Mouse (Mus musculus): ENCODE data around the gene Shank2. TPM values are rescaled to one million over a fixed set of nuclear protein-coding genes. Genes with fewer than 3 reads are reported as not detected.

The Shank2 gene
- polyA plus RNA-seq, 1 experiment from 2014 or later = 0.49 TPM

GRCm38 (mm10) chr7:144271074-144271473 lies 269.3 kb downstream of the Shank2 start:
- WGBS = 83% methylated on average over 2 of the region's 2 CpGs
- Histone ChIP-seq H3K27me3 (ENCODE audit: control insufficient read depth, insufficient read depth, low read length) (no peaks in the 10 kb centered on the region), H3K4me1 (ENCODE audit: control insufficient read depth in 2 of 2, insufficient read depth in 2 of 2, low read length in 2 of 2) (no peaks in the 10 kb centered on the region), H3K4me3 (ENCODE audit: control insufficient read depth in 1 of 2, insufficient read depth in 1 of 2, low read depth in 1 of 2, low read length in 2 of 2) (no peak overlapping the region), H3K4me2 (ENCODE audit: low read length) (no peak overlapping the region), H3K36me3 (ENCODE audit: control insufficient read depth, insufficient read depth, low read length) (no peaks in the 10 kb centered on the region), H3K9me3 (ENCODE audit: control insufficient read depth, low read length) (no peaks in the 10 kb centered on the region), H3K27ac (replicated peaks in 1 of 2; ENCODE audit: control insufficient read depth in 1 of 2, insufficient read depth in 1 of 2, low read depth in 2 of 2, low read length in 2 of 2) (no peak overlapping the region), H3K9ac (ENCODE audit: low read length) (no peak overlapping the region)
- no peak for ATAC-seq (ENCODE audit: insufficient number of reproducible peaks, insufficient read depth, low FRiP score, low read depth)

DNA sequence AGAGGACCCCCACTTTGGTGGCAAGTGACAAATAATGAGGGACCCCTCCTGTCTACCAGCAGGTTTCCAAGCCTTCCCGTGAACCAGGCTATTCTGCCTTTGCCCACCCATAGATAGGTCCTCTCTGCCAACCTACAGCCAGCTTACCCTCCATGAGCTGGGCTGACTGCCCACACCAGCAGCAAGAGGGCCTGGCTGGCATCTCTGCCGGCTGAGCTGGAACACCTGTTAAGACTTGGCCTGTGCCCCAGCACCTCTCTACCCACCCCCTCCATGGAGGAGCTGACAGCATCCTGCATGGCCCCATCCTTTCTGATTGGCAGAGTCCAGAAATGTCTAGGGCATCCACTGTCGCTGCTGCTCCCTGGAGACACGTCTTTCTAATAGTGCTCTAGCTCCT lies 277.0 kb downstream of the Shank2 start:
- H3K9ac ChIP-seq (ENCODE audit: low read length) = no peak overlapping the region
- H3K4me3 ChIP-seq (ENCODE audit: control insufficient read depth in 1 of 2, insufficient read depth in 1 of 2, low read depth in 1 of 2, low read length in 2 of 2) = no peak overlapping the region
- no peak for ATAC-seq (ENCODE audit: insufficient number of reproducible peaks, insufficient read depth, low FRiP score, low read depth)
- no peak overlapping the region for H3K27ac ChIP-seq (replicated peaks in 1 of 2; ENCODE audit: control insufficient read depth in 1 of 2, insufficient read depth in 1 of 2, low read depth in 2 of 2, low read length in 2 of 2)
- H3K27me3 ChIP-seq (ENCODE audit: control insufficient read depth, insufficient read depth, low read length) = peaks cover 12% of the 10 kb centered on the region; the same call in 1 of the 2 replicates
- H3K36me3 ChIP-seq (ENCODE audit: control insufficient read depth, insufficient read depth, low read length) = no peaks in the 10 kb centered on the region
- H3K4me2 ChIP-seq (ENCODE audit: low read length) = no peak overlapping the region
- 62% methylated on average over 4 of the region's 4 CpGs for WGBS
- H3K9me3 ChIP-seq (ENCODE audit: control insufficient read depth, low read length) = no peaks in the 10 kb centered on the region
- no peaks in the 10 kb centered on the region; a peak in 1 of 4 replicates for H3K4me1 ChIP-seq (ENCODE audit: control insufficient read depth in 2 of 2, insufficient read depth in 2 of 2, low read length in 2 of 2)

DNA sequence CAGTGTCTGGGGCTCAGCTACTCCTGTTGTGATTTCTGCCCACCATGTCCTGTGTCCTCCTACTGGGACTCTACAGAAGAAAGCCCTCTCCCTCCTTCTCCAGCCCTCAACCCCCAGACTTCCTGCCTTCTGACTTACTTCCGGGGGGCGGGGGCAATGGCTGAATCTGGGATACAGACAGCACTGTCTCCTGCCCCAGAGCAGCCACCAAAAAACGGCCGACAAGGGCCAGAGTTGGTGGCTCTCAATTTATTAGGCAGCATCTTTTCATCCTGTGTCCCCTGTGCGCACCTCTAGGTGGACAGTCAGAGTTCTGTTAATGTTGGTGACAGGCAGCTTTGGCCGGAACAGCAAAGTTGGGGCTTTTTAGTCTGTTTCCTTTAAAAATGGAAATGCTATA lies 282.0 kb downstream of the Shank2 start:
- peak overlapping the region; percentile 61 for H3K4me2 ChIP-seq (ENCODE audit: low read length)
- H3K9ac ChIP-seq (ENCODE audit: low read length) = no peak overlapping the region
- no peaks in the 10 kb centered on the region for H3K9me3 ChIP-seq (ENCODE audit: control insufficient read depth, low read length)
- WGBS = 14% methylated on average over 6 of the region's 6 CpGs
- peak overlapping the region; percentile 29 to 30 for H3K4me3 ChIP-seq (ENCODE audit: control insufficient read depth in 1 of 2, insufficient read depth in 1 of 2, low read depth in 1 of 2, low read length in 2 of 2)
- no peaks in the 10 kb centered on the region for H3K36me3 ChIP-seq (ENCODE audit: control insufficient read depth, insufficient read depth, low read length)
- H3K27ac ChIP-seq (replicated peaks in 1 of 2; ENCODE audit: control insufficient read depth in 1 of 2, insufficient read depth in 1 of 2, low read depth in 2 of 2, low read length in 2 of 2) = no peak overlapping the region
- peaks cover 23% of the 10 kb centered on the region for H3K27me3 ChIP-seq (ENCODE audit: control insufficient read depth, insufficient read depth, low read length)
- no peak for ATAC-seq (ENCODE audit: insufficient number of reproducible peaks, insufficient read depth, low FRiP score, low read depth)
- peaks cover 0 to 2% of the 10 kb centered on the region in 2 experiments; a peak in 1 of 4 replicates for H3K4me1 ChIP-seq (ENCODE audit: control insufficient read depth in 2 of 2, insufficient read depth in 2 of 2, low read length in 2 of 2)

DNA sequence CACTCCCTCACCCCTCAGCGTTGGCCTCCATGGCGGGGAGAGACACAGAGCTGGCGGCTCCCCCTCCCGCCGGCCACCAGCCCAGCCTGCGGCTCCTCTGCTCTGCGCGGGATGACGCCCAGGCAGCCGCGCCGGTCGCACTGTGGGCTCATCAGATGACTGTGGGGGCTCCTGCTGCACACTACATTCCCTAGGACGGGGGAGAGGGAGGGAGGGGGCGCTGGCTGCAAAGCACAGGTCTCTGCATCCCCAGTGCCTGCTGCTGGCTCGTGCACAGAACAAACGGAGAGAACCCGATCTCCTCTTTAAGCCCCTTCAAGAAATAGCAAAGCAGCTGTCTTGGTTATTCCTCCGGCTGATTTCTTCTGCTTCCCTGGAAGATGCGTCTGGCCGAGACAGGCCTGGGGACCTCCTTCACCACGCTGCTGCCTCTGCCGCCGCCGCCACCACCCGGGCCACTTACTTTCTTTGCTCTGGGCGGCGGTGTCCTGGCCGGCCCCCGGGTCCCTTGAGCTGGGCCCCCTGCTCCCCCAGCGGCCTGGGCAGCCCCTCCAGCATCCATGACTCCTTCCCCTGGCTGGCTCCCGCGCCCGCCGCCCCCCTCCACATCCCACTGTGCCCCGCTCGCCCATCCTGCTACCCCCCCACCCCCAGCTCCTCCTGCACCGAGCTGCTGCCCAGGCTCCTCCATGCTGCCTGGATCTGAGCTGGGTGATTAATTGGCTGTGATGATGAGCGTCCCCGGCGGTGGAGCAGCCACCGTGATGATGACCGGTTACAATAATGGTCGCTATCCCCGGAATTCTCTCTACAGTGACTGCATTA lies 282.7 kb downstream of the Shank2 start:
- no peak for ATAC-seq (ENCODE audit: insufficient number of reproducible peaks, insufficient read depth, low FRiP score, low read depth)
- H3K4me1 ChIP-seq (ENCODE audit: control insufficient read depth in 2 of 2, insufficient read depth in 2 of 2, low read length in 2 of 2) = peaks cover 0 to 2% of the 10 kb centered on the region in 2 experiments; a peak in 1 of 4 replicates
- 1% methylated on average over 44 of the region's 45 CpGs for WGBS
- H3K27me3 ChIP-seq (ENCODE audit: control insufficient read depth, insufficient read depth, low read length) = peaks cover 23% of the 10 kb centered on the region
- H3K4me2 ChIP-seq (ENCODE audit: low read length) = peak overlapping the region; percentile 61
- H3K9ac ChIP-seq (ENCODE audit: low read length) = no peak overlapping the region
- H3K9me3 ChIP-seq (ENCODE audit: control insufficient read depth, low read length) = no peaks in the 10 kb centered on the region
- H3K4me3 ChIP-seq (ENCODE audit: control insufficient read depth in 1 of 2, insufficient read depth in 1 of 2, low read depth in 1 of 2, low read length in 2 of 2) = peak overlapping the region; percentile 29 to 30
- no peaks in the 10 kb centered on the region for H3K36me3 ChIP-seq (ENCODE audit: control insufficient read depth, insufficient read depth, low read length)
- H3K27ac ChIP-seq (replicated peaks in 1 of 2; ENCODE audit: control insufficient read depth in 1 of 2, insufficient read depth in 1 of 2, low read depth in 2 of 2, low read length in 2 of 2) = no peak overlapping the region

GRCm38 (mm10) chr7:144285066-144285633 lies 283.4 kb downstream of the Shank2 start:
- no peak overlapping the region for H3K27ac ChIP-seq (replicated peaks in 1 of 2; ENCODE audit: control insufficient read depth in 1 of 2, insufficient read depth in 1 of 2, low read depth in 2 of 2, low read length in 2 of 2)
- H3K36me3 ChIP-seq (ENCODE audit: control insufficient read depth, insufficient read depth, low read length) = no peaks in the 10 kb centered on the region
- peaks cover 23% of the 10 kb centered on the region for H3K27me3 ChIP-seq (ENCODE audit: control insufficient read depth, insufficient read depth, low read length)
- WGBS = 45% methylated on average over 5 of the region's 5 CpGs
- peaks cover 0 to 2% of the 10 kb centered on the region in 2 experiments; a peak in 1 of 4 replicates for H3K4me1 ChIP-seq (ENCODE audit: control insufficient read depth in 2 of 2, insufficient read depth in 2 of 2, low read length in 2 of 2)
- no peak overlapping the region for H3K4me3 ChIP-seq (ENCODE audit: control insufficient read depth in 1 of 2, insufficient read depth in 1 of 2, low read depth in 1 of 2, low read length in 2 of 2)
- no peaks in the 10 kb centered on the region for H3K9me3 ChIP-seq (ENCODE audit: control insufficient read depth, low read length)
- H3K4me2 ChIP-seq (ENCODE audit: low read length) = peak overlapping the region; percentile 61
- no peak overlapping the region for H3K9ac ChIP-seq (ENCODE audit: low read length)
- ATAC-seq (ENCODE audit: insufficient number of reproducible peaks, insufficient read depth, low FRiP score, low read depth) = no peak

GRCm38 (mm10) chr7:144285912-144286311 lies 284.2 kb downstream of the Shank2 start:
- H3K4me2 ChIP-seq (ENCODE audit: low read length) = no peak overlapping the region
- H3K9ac ChIP-seq (ENCODE audit: low read length) = no peak overlapping the region
- H3K36me3 ChIP-seq (ENCODE audit: control insufficient read depth, insufficient read depth, low read length) = no peaks in the 10 kb centered on the region
- H3K27me3 ChIP-seq (ENCODE audit: control insufficient read depth, insufficient read depth, low read length) = peaks cover 23% of the 10 kb centered on the region
- ATAC-seq (ENCODE audit: insufficient number of reproducible peaks, insufficient read depth, low FRiP score, low read depth) = no peak
- peaks cover 0 to 2% of the 10 kb centered on the region in 2 experiments; a peak in 1 of 4 replicates for H3K4me1 ChIP-seq (ENCODE audit: control insufficient read depth in 2 of 2, insufficient read depth in 2 of 2, low read length in 2 of 2)
- H3K27ac ChIP-seq (replicated peaks in 1 of 2; ENCODE audit: control insufficient read depth in 1 of 2, insufficient read depth in 1 of 2, low read depth in 2 of 2, low read length in 2 of 2) = no peak overlapping the region
- H3K4me3 ChIP-seq (ENCODE audit: control insufficient read depth in 1 of 2, insufficient read depth in 1 of 2, low read depth in 1 of 2, low read length in 2 of 2) = no peak overlapping the region
- 82% methylated on average over 4 of the region's 4 CpGs for WGBS
- no peaks in the 10 kb centered on the region for H3K9me3 ChIP-seq (ENCODE audit: control insufficient read depth, low read length)

DNA sequence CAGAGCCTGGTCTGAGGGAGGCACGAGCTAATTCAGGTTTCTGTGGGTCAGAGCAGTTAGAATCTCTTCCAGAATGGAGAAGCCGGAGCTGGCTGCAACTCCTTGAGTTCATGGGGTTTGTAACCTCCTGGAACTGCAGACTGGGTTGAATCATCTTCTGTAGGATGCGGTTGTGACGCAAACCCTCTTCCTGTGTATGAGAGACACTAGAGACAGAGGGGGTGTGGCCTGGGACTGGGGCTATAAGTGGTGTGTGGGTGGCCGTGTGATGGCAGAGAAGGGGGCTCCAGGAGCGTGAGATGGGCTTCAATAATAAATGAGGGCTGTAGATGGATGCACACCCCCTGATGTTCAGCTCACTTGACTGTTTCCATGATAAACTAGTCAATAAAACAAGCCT lies 286.3 kb downstream of the Shank2 start:
- Histone ChIP-seq H3K36me3 (ENCODE audit: control insufficient read depth, insufficient read depth, low read length) (no peaks in the 10 kb centered on the region), H3K27ac (replicated peaks in 1 of 2; ENCODE audit: control insufficient read depth in 1 of 2, insufficient read depth in 1 of 2, low read depth in 2 of 2, low read length in 2 of 2) (no peak overlapping the region), H3K9me3 (ENCODE audit: control insufficient read depth, low read length) (no peaks in the 10 kb centered on the region), H3K9ac (ENCODE audit: low read length) (no peak overlapping the region), H3K4me2 (ENCODE audit: low read length) (no peak overlapping the region), H3K4me1 (ENCODE audit: control insufficient read depth in 2 of 2, insufficient read depth in 2 of 2, low read length in 2 of 2) (peaks cover 0 to 2% of the 10 kb centered on the region in 2 experiments; a peak in 1 of 4 replicates), H3K27me3 (ENCODE audit: control insufficient read depth, insufficient read depth, low read length) (peaks cover 18% of the 10 kb centered on the region), H3K4me3 (ENCODE audit: control insufficient read depth in 1 of 2, insufficient read depth in 1 of 2, low read depth in 1 of 2, low read length in 2 of 2) (no peak overlapping the region)
- ATAC-seq (ENCODE audit: insufficient number of reproducible peaks, insufficient read depth, low FRiP score, low read depth) = no peak
- WGBS = 57% methylated on average over 6 of the region's 6 CpGs

All from heart, embryonic 14.5 days (tissue).